Mouse (Mus musculus) T-helper 1 cell (primary cell): Measurements from ENCODE around the gene Tas2r108.

Source experiments
- in situ Hi-C: fragments of 300-600 bp; cut with MboI, MseI; formaldehyde crosslinking; loops from one replicate; pipeline ENCODE4 v1.15.1; 2025; ENCODE audit warnings: high pct_unique_total_duplicates

Gene Tas2r108

GRCm38 (mm10) chr6:40493229-40493628 lies at the start of gene Tas2r108:
TSS of gene Tas2r108 (plus strand) at chr6:40493529.
- in situ Hi-C loops: loop anchor here (25.0 kb wide), 1 partner anchor 344 kb away; no protein-coding TSS in a partner anchor

- in situ Hi-C loops: no loop called here
Observed at GRCm38 (mm10) chr6:40448626-40449025, 44.7 kb upstream of the Tas2r108 start.

GRCm38 (mm10) chr6:40454436-40455041 lies 38.8 kb upstream of the Tas2r108 start:
- in situ Hi-C loops: loop anchor here (25.0 kb wide), 1 partner anchor 1108 kb away; no protein-coding TSS in a partner anchor

- in situ Hi-C loops: loop anchor here (5.0 to 25.0 kb wide), 3 partner anchors 138 to 1097 kb away; partner anchors contain the start of gene Agk
Observed at GRCm38 (mm10) chr6:40465710-40466109, 27.6 kb upstream of the Tas2r108 start.

GRCm38 (mm10) chr6:40470916-40471719 lies 22.2 kb upstream of the Tas2r108 start, which contains the start of gene Ssbp1:
TSS of gene Ssbp1 (plus strand) at chr6:40471352.
- in situ Hi-C loops: loop anchor here (25.0 kb wide), 1 partner anchor 1091 kb away; no protein-coding TSS in a partner anchor

GRCm38 (mm10) chr6:40471720-40472010 lies 21.7 kb upstream of the Tas2r108 start:
- in situ Hi-C loops: loop anchor here (25.0 kb wide), 1 partner anchor 1091 kb away; no protein-coding TSS in a partner anchor

- in situ Hi-C loops: loop anchor here (25.0 kb wide), 1 partner anchor 361 kb away; no protein-coding TSS in a partner anchor
Observed at GRCm38 (mm10) chr6:40476132-40476531, 17.2 kb upstream of the Tas2r108 start.

GRCm38 (mm10) chr6:40479705-40480104 lies 13.6 kb upstream of the Tas2r108 start:
- in situ Hi-C loops: loop anchor here (25.0 kb wide), 1 partner anchor 358 kb away; no protein-coding TSS in a partner anchor

GRCm38 (mm10) chr6:40482318-40482717 lies 11.0 kb upstream of the Tas2r108 start:
- in situ Hi-C loops: loop anchor here (25.0 kb wide), 1 partner anchor 355 kb away; no protein-coding TSS in a partner anchor

GRCm38 (mm10) chr6:40490933-40491332 lies 2.4 kb upstream of the Tas2r108 start, which contains the start of gene Tas2r137:
TSS of gene Tas2r137 (plus strand) at chr6:40491233.
- in situ Hi-C loops: loop anchor here (25.0 kb wide), 1 partner anchor 346 kb away; no protein-coding TSS in a partner anchor

- in situ Hi-C loops: loop anchor here (25.0 kb wide), 1 partner anchor 657 kb away; the partner anchor contains the start of gene Tmem178b
Observed at GRCm38 (mm10) chr6:40519408-40519807, 26.1 kb downstream of the Tas2r108 start, which contains the start of gene Prss37. TSS of gene Prss37 (minus strand) at chr6:40519508.
